Mouse (Mus musculus): ENCODE measurements around the gene Arfgap3. TPM values are rescaled to one million over a fixed set of nuclear protein-coding genes. Genes with fewer than 3 reads are reported as not detected.

Gene Arfgap3
- total RNA-seq, 2 experiments from 2014 or later: 49.2 to 50.7 TPM

DNA sequence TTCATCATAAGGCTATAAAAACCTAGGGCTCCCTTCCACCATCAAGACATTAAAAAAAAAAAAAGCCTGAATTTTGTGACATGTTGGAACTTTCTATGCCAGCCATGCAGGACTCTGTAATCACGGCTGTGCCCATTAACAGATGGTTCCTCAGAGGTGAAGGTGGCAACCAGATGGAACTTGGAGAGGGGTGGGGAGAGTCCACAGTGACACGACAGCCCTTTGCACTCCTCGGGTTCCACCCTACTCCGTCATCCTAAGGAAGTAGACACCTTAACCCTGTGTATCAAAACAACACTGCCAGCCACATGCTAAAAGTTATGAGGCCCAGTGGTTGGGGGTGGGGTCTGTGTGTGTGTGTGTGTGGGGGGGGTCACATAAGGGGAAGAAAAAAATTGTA lies 1.3 kb downstream of the Arfgap3 start:
- peak; percentile 47 for ATAC-seq (replicated peaks; ENCODE audit: low FRiP score, poor library complexity, severe bottlenecking)

DNA sequence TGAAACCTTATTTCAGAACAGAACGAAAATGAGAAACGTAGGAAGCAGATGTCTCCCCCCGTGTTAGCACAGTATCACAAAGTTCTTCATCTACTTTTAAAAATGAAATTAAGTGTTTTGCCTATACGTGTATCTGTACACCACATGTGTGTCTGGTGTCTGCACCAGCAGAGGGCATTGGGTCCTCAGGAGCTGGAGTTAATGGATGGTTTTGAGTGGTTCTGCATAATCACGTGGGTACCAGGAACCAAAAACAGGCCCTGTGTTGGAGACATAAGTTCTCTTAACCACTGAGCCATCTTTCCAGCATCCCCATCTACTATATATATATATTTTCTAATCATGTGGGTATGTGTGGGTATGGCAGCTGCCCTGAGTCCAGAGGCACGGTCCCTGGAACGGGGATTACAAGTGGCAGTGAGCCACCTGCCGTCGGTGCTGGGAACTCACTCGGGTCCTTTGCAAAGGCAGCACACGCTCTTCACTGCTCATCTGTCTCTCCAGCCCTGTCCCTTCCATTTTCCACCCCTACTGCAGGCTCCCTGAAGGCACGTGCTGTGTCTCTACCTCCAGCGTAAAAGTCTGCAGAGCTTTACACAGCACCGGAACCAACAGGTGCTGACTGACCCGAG lies 4.0 kb downstream of the Arfgap3 start:
- ATAC-seq (replicated peaks; ENCODE audit: low FRiP score, poor library complexity, severe bottlenecking): no peak

DNA sequence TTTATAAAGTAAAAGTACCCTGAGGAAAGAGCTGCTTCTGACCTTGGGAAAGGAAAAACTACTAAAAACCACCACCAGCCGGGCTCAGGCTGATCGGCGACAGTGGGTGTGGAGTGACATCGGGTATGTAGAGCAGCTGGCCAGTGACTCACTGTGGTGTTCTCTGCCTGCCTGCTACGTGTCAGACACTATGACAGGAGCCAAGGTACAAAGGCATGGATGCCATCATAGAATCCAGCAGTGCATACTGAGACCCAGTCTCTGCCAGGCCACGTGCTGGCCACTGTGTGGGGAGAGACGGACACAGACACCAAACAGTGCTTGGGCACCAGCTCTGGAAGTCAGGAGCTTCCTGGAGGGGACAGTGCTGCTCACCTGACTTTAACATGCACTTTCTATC lies 5.1 kb downstream of the Arfgap3 start:
- ATAC-seq (replicated peaks; ENCODE audit: low FRiP score, poor library complexity, severe bottlenecking): peak; percentile 22; the same call in 1 of the 2 replicates

GRCm38 (mm10) chr15:83344157-83344556 lies 5.9 kb downstream of the Arfgap3 start:
- ATAC-seq (replicated peaks; ENCODE audit: low FRiP score, poor library complexity, severe bottlenecking): peak; percentile 89

DNA sequence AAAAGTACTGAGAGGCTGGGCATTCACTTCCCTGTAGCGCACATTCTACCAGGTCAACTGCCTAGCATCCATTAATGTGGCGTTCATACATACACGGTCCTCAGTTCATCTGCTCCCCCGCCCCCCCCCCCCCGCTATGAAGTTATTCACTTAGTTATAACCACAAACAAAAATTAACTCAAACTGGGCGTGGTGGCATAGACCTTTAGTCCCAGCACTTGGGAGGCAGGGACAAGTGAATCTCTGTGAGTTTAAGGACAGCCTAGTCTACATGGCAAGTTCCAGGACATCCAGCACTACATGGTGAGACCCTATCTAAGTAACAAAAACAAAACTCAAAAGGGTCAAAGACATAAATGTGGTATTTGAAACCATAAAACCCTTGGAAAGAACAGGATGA lies 11.1 kb downstream of the Arfgap3 start:
- no peak for ATAC-seq (replicated peaks; ENCODE audit: low FRiP score, poor library complexity, severe bottlenecking)

- no peak for ATAC-seq (replicated peaks; ENCODE audit: low FRiP score, poor library complexity, severe bottlenecking)
Measured at GRCm38 (mm10) chr15:83337903-83338870, 11.9 kb downstream of the Arfgap3 start.

DNA sequence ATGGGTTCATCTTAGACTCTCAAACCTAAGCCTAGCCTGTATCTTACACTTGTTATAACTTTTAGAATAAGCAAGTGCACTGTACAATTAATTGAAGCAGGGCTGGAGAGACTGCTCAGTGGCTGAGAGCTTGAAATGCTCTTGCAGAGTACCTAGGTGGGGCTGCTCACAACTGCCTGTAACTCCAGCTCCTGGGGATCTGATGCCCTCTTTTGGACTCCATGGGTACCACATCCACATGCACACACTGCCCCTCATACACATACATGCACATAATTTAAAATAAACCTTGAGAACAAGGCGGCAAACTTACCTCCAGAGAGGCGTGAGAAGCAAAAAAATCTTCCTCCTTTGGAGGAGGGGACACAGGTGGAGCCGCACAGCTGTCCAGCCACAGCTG lies 17.7 kb downstream of the Arfgap3 start:
- ATAC-seq (replicated peaks; ENCODE audit: low FRiP score, poor library complexity, severe bottlenecking): no peak

DNA sequence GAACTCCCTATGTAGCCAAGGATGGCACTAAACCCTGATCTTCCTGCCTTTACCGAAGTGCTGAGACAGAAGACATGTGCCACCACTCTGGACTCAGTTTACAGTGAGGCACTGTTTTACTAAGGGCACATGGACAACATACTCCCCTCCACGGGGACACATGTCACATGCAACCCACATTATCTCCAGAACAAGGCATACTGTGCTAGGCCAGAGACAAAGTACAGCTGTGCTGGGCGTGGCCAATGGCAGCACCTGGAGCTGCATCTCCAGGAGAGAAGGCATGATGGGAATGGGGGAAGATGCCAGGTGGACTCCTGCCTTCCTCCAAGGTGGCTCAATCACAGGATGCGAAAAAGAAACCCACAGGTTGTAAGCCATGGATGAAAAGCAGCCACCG lies 21.1 kb downstream of the Arfgap3 start:
- ATAC-seq (replicated peaks; ENCODE audit: low FRiP score, poor library complexity, severe bottlenecking): no peak

GRCm38 (mm10) chr15:83323071-83323470 lies 27.0 kb downstream of the Arfgap3 start:
- ATAC-seq (replicated peaks; ENCODE audit: low FRiP score, poor library complexity, severe bottlenecking): no peak

DNA sequence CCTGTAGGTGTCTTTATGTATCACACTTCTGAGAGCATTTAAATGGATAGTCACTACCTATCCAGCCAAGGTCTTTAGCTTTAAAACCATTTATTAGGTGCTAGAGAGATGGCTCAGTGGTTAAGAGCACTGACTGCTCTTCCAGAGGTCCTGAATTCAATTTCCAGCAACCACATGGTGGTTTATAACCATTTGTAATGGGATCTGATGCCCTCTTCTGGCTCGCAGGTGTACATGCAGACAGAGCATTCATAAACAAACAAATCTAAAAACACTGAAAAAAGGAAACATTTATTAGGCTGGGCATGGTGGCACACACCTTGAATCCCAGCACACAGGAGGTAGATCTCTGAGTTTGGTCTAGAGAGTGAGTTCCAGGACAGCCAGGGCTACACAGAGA lies 35.1 kb downstream of the Arfgap3 start:
- ATAC-seq (replicated peaks; ENCODE audit: low FRiP score, poor library complexity, severe bottlenecking): no peak

- no peak for ATAC-seq (replicated peaks; ENCODE audit: low FRiP score, poor library complexity, severe bottlenecking)
Measured at GRCm38 (mm10) chr15:83309878-83310277, 40.2 kb downstream of the Arfgap3 start.

DNA sequence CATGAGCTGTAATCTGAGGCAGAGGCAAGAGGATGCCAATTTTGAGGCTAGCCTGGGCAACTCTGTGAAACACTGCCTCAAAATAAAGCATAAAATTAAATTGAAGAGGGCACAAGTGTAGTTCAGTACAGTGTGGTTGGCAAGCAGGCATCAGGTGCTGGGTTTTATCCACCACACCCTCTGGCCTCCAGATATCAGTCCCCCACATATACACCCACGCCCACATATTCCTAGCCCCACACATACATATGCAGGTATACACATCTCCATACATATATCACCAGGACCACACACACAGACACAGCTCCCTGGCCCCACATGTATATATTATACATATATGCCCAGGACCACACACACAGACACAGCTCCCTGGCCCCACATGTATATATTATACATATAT lies 41.3 kb downstream of the Arfgap3 start:
- ATAC-seq (replicated peaks; ENCODE audit: low FRiP score, poor library complexity, severe bottlenecking): peak; percentile 86

DNA sequence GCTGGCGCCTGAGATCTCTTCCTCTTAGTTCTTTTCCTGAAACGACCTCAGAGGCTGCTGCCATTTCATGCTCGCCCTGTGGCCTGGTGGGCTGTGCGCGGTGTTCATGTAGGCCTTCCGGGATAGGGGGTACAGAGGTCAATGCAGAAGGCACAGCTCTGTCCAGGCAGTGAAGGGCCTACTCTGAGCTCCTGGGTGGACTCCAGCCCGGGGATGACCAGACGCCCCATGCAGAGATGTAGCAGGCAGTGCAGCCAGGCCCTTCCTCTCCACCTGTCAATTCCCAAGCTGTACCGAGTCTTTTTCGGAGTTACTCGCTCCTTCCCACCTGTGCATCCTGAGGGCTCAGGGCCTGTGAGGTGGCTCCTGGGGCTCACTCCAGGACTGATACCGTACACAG lies 43.9 kb downstream of the Arfgap3 start:
- ATAC-seq (replicated peaks; ENCODE audit: low FRiP score, poor library complexity, severe bottlenecking): no peak

GRCm38 (mm10) chr15:83305192-83305921 lies 44.7 kb downstream of the Arfgap3 start:
- no peak for ATAC-seq (replicated peaks; ENCODE audit: low FRiP score, poor library complexity, severe bottlenecking)

DNA sequence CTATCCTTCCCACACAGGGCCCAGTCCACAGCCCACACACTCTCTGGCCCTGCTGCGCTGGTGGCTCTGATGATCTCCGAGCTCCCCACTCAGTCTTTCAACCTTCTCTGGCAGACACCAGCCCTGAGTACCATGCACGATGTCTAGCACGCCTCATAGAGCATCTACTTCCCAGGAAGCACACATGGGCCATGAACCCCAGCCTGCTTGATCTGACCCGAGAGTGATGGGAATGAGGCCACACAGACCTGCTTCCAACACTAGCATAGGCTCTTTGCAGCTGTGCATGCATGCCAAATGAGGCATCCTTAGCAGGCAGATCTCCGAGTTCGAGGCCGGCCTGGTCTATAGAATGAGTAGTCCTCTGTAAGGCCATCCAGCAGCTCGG lies 45.2 kb downstream of the Arfgap3 start:
- no peak for ATAC-seq (replicated peaks; ENCODE audit: low FRiP score, poor library complexity, severe bottlenecking)

DNA sequence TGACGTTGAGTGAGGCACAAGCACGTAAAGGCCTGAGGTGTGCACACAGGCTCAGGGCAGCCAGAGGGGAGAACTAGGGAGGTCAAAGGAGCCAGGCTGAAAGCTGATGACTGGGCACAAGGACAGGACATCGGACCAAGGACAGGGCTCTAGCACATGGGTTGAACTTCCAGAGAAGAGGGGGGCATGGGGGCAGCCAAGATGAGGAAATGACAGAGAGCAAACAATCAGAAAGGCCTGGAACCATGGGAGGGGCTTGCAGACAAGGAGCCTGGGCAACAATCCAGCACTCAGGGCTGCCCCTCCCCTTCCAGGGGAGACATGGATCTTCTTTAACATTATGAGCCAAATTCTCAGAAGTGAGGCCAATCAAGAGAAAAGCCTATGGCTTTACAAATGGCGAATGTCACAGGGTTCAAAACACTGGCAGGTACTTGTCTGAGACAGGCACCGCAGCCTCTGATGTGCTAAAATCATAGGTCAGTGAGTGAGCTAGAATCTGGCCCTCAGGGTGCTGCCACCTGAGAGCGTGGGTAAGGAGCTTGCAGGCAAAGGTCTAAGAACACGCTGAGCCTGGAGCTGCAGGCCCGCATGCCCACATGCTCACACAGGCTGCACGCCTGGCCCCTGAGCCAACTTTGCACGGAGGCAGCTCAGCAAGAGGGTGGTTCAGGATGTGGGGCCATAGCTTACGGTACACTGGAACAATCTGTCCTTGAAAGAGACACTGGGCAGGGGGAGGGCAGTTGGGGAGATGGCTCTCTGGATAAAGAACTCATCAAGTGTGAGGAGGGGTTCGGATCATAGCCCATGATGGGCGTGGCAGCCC lies 46.2 kb downstream of the Arfgap3 start:
- no peak for ATAC-seq (replicated peaks; ENCODE audit: low FRiP score, poor library complexity, severe bottlenecking)

DNA sequence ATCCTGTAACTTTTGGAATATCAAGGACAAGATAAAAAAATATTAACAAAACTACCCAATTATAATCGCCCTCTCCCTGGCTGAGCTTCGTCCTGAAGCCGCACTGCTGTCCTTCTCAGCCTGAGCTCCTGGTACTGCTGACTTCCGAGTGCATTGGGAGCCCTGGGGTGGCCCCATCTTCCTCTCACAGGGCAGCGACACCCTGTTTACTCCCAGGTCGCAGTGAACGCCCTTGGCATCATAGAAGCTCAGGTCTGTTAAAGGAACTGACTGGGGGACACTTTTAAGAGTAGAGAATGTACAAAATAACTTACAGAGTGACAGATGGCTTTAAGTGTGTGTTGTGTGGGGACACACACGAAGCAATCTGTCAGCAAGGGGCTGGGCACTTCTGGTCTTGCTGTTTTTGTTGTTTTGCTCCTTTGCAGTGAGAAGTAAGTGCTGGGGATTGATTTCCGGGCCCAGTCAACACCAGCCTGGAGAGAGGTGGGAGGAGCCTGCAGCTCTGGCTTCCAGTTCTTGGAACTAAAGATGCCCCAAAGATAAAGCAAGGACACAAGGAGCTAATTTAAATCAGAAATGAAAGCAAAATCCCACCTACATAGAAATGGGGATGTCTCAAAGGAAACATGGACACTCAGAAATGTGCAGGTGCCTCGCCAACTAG lies 50.0 kb downstream of the Arfgap3 start:
- ATAC-seq (replicated peaks; ENCODE audit: low FRiP score, poor library complexity, severe bottlenecking): no peak

GRCm38 (mm10) chr15:83299450-83299849 lies 50.6 kb downstream of the Arfgap3 start:
- no peak for ATAC-seq (replicated peaks; ENCODE audit: low FRiP score, poor library complexity, severe bottlenecking)

DNA sequence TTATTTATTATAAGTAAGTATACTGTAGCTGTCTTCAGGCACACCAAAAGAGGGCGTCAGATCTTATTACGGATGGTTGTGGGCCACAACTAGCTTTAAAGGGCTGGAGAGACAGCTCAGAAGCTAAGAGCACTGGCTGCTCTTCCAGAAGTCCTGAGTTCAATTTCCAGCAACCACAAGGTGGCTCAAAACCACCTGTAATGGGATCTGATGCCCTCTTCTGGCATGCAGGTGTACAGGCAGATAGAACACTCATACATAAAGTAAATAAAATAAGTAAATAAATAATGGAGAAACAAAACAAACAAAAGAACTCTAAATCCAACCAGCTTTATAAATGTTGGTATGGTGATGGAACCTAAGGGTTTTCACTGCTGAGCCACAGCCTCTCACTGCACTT lies 51.2 kb downstream of the Arfgap3 start:
- no peak for ATAC-seq (replicated peaks; ENCODE audit: low FRiP score, poor library complexity, severe bottlenecking)

Measured in erythroblast, adult 5-6 weeks (primary cell).